Mouse (Mus musculus): ENCODE results near the gene Atg16l1. TPM values are rescaled to one million over a fixed set of nuclear protein-coding genes. Genes with fewer than 3 reads are reported as not detected.
A peak's percentile ranks its signal among the peaks of the same experiment; 100 is the strongest.
"Not testable (repeated sequence)": the region's sequence is repeated elsewhere in the genome, so short reads cannot be mapped to it uniquely, and the experiment has no call there.

Gene Atg16l1
- polyA plus RNA-seq, 2 experiments from 2014 or later, result 14.7 to 18.7 TPM

- no peak for ATAC-seq
Observed at GRCm38 (mm10) chr1:87774845-87775244, 19.2 kb downstream of the Atg16l1 start.

- ATAC-seq, result no peak
Observed at GRCm38 (mm10) chr1:87779204-87779785, 23.6 kb downstream of the Atg16l1 start.

GRCm38 (mm10) chr1:87785703-87786102 is 30.0 kb downstream of the Atg16l1 start:
- no peak for ATAC-seq

- ATAC-seq, result no peak
Observed at GRCm38 (mm10) chr1:87786251-87786650, 30.6 kb downstream of the Atg16l1 start.

GRCm38 (mm10) chr1:87789665-87790064 is 34.0 kb downstream of the Atg16l1 start:
- no peak for ATAC-seq

GRCm38 (mm10) chr1:87792438-87793137 is 36.9 kb downstream of the Atg16l1 start:
- no peak for ATAC-seq

- no peak for ATAC-seq
Observed at GRCm38 (mm10) chr1:87793138-87793449, 37.4 kb downstream of the Atg16l1 start.

- no peak for ATAC-seq
Observed at GRCm38 (mm10) chr1:87797702-87798101, 42.0 kb downstream of the Atg16l1 start.

- ATAC-seq, result no peak
Observed at GRCm38 (mm10) chr1:87798306-87798705, 42.6 kb downstream of the Atg16l1 start.

GRCm38 (mm10) chr1:87803576-87803975 is 47.9 kb downstream of the Atg16l1 start, which contains the start of gene Sag:
Sag (plus strand) TSS chr1:87803680.
- no peak for ATAC-seq

- no peak for ATAC-seq
Observed at GRCm38 (mm10) chr1:87807751-87808150, 52.1 kb downstream of the Atg16l1 start.

- peak; percentile 52 for ATAC-seq
Observed at GRCm38 (mm10) chr1:87811391-87811790, 55.7 kb downstream of the Atg16l1 start.

- peak; percentile 74 for ATAC-seq
Observed at GRCm38 (mm10) chr1:87812061-87812460, 56.4 kb downstream of the Atg16l1 start.

GRCm38 (mm10) chr1:87813155-87813554 is 57.5 kb downstream of the Atg16l1 start:
- ATAC-seq, result no peak

GRCm38 (mm10) chr1:87813681-87814080 is 58.0 kb downstream of the Atg16l1 start:
- peak; percentile 29 for ATAC-seq

GRCm38 (mm10) chr1:87824420-87824995 is 68.8 kb downstream of the Atg16l1 start:
- no peak for ATAC-seq

- no peak for ATAC-seq
Observed at GRCm38 (mm10) chr1:87825281-87825680, 69.6 kb downstream of the Atg16l1 start.

GRCm38 (mm10) chr1:87825991-87826390 is 70.3 kb downstream of the Atg16l1 start:
- ATAC-seq, result no peak

- no peak for ATAC-seq
Observed at GRCm38 (mm10) chr1:87826474-87826873, 70.8 kb downstream of the Atg16l1 start.

GRCm38 (mm10) chr1:87827476-87827875 is 71.8 kb downstream of the Atg16l1 start:
- not testable (repeated sequence) for ATAC-seq

- ATAC-seq, result peak; percentile 87
Observed at GRCm38 (mm10) chr1:87828185-87828584, 72.5 kb downstream of the Atg16l1 start.

- no peak for ATAC-seq
Observed at GRCm38 (mm10) chr1:87828926-87829580, 73.4 kb downstream of the Atg16l1 start.

- ATAC-seq, result peak; percentile 69
Observed at GRCm38 (mm10) chr1:87829621-87830211, 74.0 kb downstream of the Atg16l1 start.
